Mouse (Mus musculus): ENCODE measurements around the gene Caln1. TPM values are rescaled to one million over a fixed set of nuclear protein-coding genes. Genes with fewer than 3 reads are reported as not detected.
A peak's percentile ranks its signal among the peaks of the same experiment; 100 is the strongest.

Gene Caln1
- polyA plus RNA-seq, 1 experiment from 2014 or later: 19.7 TPM

DNA sequence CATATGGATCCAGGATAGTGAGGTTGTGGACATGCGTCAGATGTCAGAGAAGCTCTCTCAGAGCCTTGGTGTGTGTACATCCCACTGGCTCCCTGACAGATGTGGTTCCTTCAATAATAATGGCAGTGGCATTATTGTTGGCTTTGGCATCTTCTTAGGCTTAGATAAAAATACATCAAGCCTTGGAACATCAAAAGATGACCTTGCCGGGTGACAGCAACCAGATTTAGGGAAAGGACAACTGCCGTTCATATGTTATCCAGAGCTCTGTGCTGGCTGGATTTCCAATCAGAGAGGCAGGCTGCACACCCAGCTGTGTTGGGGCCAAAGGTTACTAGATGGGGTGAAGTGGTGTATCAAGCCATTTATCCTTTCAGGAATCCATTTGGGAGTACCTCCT is 6.2 kb downstream of the Caln1 start:
- 91% methylated on average over 3 of the region's 3 CpGs for WGBS
- no peak overlapping the region for H3K4me2 ChIP-seq (replicated peaks)
- H3K27ac ChIP-seq: no peak overlapping the region
- ATAC-seq (ENCODE audit: low FRiP score) (no peak), DNase-seq (ENCODE audit: low spot score) (no peak)
- no peak overlapping the region for H3K4me3 ChIP-seq (replicated peaks; ENCODE audit: low read length)
- no peaks in the 10 kb centered on the region for H3K9me3 ChIP-seq (ENCODE audit: control insufficient read depth, low read length)
- no peaks in the 10 kb centered on the region for H3K36me3 ChIP-seq (replicated peaks; ENCODE audit: control insufficient read depth, insufficient read depth)
- no peak overlapping the region for H3K9ac ChIP-seq
- H3K27me3 ChIP-seq (ENCODE audit: control insufficient read depth, insufficient read depth, low read length): no peaks in the 10 kb centered on the region
- H3K4me1 ChIP-seq (replicated peaks; ENCODE audit: control insufficient read depth, insufficient read depth, low read length): no peaks in the 10 kb centered on the region

DNA sequence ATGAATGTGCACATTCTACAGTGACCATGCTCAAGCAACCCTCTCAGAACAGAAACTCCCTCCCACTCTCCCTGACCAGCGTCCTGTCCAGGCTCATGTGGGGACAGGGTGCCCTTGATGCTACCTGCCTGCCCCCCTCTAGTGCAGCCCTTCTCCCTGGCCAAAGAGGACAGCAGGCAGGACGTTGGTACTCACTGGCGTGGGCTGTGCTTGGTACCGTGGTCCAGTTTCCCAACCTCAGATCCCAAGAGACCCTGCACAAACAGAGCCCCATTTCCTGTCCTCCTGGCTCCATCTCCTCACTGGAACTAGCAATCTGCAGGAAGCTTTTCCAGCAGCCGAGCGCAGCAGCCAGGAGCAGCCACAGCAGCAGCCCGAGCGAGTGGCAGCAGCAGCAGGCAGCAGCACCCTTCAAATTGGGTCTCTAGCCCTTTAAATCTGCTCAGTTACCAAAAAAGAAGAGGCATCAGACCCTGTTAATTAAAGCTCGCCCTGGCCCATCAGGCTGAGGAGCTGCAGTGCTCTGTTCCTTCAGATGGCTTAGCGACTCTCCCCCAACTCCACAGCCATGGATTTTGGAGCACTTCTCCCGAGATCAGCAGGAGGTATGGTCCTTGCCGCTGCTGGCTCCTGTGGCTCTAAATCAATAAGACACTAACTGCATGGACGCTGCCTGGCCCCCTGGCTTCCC is 15.1 kb downstream of the Caln1 start, which contains the start of gene A330070K13Rik:
Gene A330070K13Rik, minus strand, starts transcription at position 410 of the 691 bp plus-strand sequence.
- H3K27ac ChIP-seq: no peak within 1 kb of the TSS
- H3K27me3 ChIP-seq (ENCODE audit: control insufficient read depth, insufficient read depth, low read length): no peaks in the 10 kb centered on the region
- 20% methylated on average over 13 of the region's 13 CpGs for WGBS
- H3K9ac ChIP-seq: peak within 1 kb of the TSS; percentile 40
- no peak for ATAC-seq (ENCODE audit: low FRiP score)
- peak within 1 kb of the TSS; percentile 7; the same call in 1 of the 2 replicates for H3K4me3 ChIP-seq (replicated peaks; ENCODE audit: low read length)
- H3K4me2 ChIP-seq (replicated peaks): peak within 1 kb of the TSS; percentile 48
- H3K4me1 ChIP-seq (replicated peaks; ENCODE audit: control insufficient read depth, insufficient read depth, low read length): no peaks in the 10 kb centered on the region; the same call in 1 of the 2 replicates
- DNase-seq (ENCODE audit: low spot score): peak; percentile 37
- H3K36me3 ChIP-seq (replicated peaks; ENCODE audit: control insufficient read depth, insufficient read depth): no peaks in the 10 kb centered on the region
- H3K9me3 ChIP-seq (ENCODE audit: control insufficient read depth, low read length): no peaks in the 10 kb centered on the region

DNA sequence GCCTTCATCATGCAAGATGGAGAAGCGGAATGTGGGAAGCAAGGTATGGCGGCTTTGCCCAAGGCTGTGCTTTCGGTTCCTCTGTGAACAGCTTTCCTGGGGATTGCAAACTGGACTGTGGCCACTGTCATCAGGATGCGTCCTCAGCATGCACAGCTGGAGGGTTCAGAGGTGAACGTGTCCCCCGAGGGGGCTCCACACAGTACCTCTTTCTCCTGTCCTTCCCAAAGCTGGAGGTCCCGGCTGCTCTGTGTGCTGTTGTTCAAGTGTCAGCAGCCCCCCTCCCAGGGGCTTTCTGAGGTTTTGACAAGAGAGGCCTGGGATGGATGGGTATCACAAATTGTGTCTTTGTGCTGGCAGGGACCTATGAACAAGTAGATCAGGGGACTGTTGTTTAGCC is 17.2 kb downstream of the Caln1 start:
- Histone ChIP-seq H3K27ac (no peak overlapping the region), H3K4me1 (replicated peaks; ENCODE audit: control insufficient read depth, insufficient read depth, low read length) (no peaks in the 10 kb centered on the region; the same call in 1 of the 2 replicates), H3K36me3 (replicated peaks; ENCODE audit: control insufficient read depth, insufficient read depth) (no peaks in the 10 kb centered on the region), H3K27me3 (ENCODE audit: control insufficient read depth, insufficient read depth, low read length) (no peaks in the 10 kb centered on the region), H3K4me2 (replicated peaks) (no peak overlapping the region), H3K9me3 (ENCODE audit: control insufficient read depth, low read length) (no peaks in the 10 kb centered on the region; the same call in 1 of the 2 replicates), H3K4me3 (replicated peaks; ENCODE audit: low read length) (no peak overlapping the region), H3K9ac (no peak overlapping the region)
- WGBS: 46% methylated on average over 7 of the region's 7 CpGs
- no peak for DNase-seq (ENCODE audit: low spot score)
- no peak for ATAC-seq (ENCODE audit: low FRiP score)

DNA sequence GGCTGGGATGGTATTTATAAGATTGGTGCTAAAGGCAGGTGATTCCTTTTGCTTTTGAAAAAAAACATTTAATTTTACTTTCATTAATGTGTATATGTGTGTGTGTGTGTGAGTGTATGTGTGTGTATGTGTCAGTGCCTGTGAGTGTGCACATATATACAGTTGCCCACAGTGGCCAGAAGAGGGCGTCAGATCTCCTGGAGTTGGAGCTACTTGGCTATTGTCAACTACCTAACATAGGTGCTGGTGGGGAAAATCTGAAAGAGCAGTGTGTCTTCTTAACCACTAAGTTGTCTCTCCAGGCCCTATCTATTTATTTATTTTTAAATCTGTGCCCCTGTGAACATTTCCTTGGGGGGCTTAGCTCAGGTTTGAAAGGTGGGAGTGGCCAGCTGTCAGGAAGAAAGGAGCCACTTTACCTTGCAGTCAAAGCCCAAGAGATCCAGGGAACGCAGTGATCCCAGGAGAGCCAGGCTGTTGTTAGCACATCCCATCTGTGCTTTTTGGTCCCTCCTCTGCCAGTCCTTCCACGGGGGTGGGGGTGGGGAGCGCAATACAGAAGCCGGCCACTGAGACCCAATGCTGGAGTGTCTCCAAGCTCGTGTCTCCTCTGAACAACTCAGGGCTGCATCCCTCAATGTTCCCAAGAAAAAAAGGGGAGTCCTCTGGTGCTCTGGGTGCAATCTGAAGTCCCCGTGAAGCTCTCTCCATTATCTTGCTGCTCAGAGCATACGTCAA is 24.5 kb downstream of the Caln1 start:
- Histone ChIP-seq H3K9me3 (ENCODE audit: control insufficient read depth, low read length) (no peaks in the 10 kb centered on the region; the same call in 1 of the 2 replicates), H3K36me3 (replicated peaks; ENCODE audit: control insufficient read depth, insufficient read depth) (no peaks in the 10 kb centered on the region), H3K9ac (no peak overlapping the region), H3K27ac (no peak overlapping the region), H3K4me1 (replicated peaks; ENCODE audit: control insufficient read depth, insufficient read depth, low read length) (peaks cover 13% of the 10 kb centered on the region), H3K4me3 (replicated peaks; ENCODE audit: low read length) (no peak overlapping the region), H3K27me3 (ENCODE audit: control insufficient read depth, insufficient read depth, low read length) (no peaks in the 10 kb centered on the region), H3K4me2 (replicated peaks) (no peak overlapping the region)
- 43% methylated on average over 8 of the region's 8 CpGs for WGBS
- ATAC-seq (ENCODE audit: low FRiP score) (no peak), DNase-seq (ENCODE audit: low spot score) (no peak)

DNA sequence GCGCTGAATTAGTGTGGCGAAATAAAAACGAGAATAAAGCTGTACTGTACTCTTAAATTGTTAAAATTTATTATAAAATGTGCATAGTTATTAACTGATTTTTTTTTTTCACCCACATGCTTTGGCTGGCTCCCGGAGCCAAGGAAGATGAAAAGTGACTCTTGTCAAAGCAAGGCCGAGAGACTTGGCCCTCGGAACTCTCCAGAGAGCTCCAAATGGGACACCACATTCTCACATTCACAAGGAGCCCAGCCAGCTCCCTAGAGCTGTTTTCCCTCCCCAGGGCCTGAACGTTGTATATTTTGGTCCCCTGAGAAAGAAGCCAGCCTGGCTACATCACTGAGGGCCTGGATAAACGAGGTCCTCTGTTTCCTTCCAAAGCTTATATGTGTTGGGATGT is 25.1 kb downstream of the Caln1 start:
- Histone ChIP-seq H3K27ac (no peak overlapping the region), H3K9ac (no peak overlapping the region), H3K4me3 (replicated peaks; ENCODE audit: low read length) (no peak overlapping the region), H3K4me2 (replicated peaks) (no peak overlapping the region), H3K36me3 (replicated peaks; ENCODE audit: control insufficient read depth, insufficient read depth) (no peaks in the 10 kb centered on the region), H3K9me3 (ENCODE audit: control insufficient read depth, low read length) (no peaks in the 10 kb centered on the region; the same call in 1 of the 2 replicates), H3K4me1 (replicated peaks; ENCODE audit: control insufficient read depth, insufficient read depth, low read length) (peaks cover 13% of the 10 kb centered on the region), H3K27me3 (ENCODE audit: control insufficient read depth, insufficient read depth, low read length) (no peaks in the 10 kb centered on the region)
- WGBS: 63% methylated on average over 8 of the region's 8 CpGs
- DNase-seq (ENCODE audit: low spot score): no peak
- ATAC-seq (ENCODE audit: low FRiP score): no peak

DNA sequence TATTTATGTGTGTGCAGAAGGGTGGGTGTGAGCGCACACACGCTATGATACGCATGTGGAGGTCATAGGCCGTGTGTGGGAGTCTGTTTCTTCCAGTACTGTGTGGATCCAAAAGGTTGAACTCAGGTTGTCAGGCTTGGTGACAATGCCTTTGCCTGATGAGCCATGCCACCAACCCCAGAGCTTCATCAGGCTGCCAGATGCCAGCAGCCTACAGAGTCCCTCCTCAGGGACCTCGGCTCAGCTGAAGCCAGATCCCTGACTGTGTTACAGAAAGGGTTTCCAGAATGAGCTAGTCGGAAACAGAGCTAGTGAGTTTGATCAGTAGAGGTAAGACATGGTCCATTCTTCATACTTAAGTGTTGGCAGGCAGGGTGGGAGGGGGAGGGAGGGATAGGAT is 25.9 kb downstream of the Caln1 start:
- Histone ChIP-seq H3K9me3 (ENCODE audit: control insufficient read depth, low read length) (no peaks in the 10 kb centered on the region; the same call in 1 of the 2 replicates), H3K4me3 (replicated peaks; ENCODE audit: low read length) (no peak overlapping the region), H3K4me2 (replicated peaks) (no peak overlapping the region), H3K9ac (no peak overlapping the region), H3K27ac (no peak overlapping the region), H3K27me3 (ENCODE audit: control insufficient read depth, insufficient read depth, low read length) (no peaks in the 10 kb centered on the region), H3K4me1 (replicated peaks; ENCODE audit: control insufficient read depth, insufficient read depth, low read length) (peaks cover 13% of the 10 kb centered on the region), H3K36me3 (replicated peaks; ENCODE audit: control insufficient read depth, insufficient read depth) (no peaks in the 10 kb centered on the region)
- ATAC-seq (ENCODE audit: low FRiP score) (no peak), DNase-seq (ENCODE audit: low spot score) (no peak)
- 66% methylated on average over 6 of the region's 6 CpGs for WGBS

DNA sequence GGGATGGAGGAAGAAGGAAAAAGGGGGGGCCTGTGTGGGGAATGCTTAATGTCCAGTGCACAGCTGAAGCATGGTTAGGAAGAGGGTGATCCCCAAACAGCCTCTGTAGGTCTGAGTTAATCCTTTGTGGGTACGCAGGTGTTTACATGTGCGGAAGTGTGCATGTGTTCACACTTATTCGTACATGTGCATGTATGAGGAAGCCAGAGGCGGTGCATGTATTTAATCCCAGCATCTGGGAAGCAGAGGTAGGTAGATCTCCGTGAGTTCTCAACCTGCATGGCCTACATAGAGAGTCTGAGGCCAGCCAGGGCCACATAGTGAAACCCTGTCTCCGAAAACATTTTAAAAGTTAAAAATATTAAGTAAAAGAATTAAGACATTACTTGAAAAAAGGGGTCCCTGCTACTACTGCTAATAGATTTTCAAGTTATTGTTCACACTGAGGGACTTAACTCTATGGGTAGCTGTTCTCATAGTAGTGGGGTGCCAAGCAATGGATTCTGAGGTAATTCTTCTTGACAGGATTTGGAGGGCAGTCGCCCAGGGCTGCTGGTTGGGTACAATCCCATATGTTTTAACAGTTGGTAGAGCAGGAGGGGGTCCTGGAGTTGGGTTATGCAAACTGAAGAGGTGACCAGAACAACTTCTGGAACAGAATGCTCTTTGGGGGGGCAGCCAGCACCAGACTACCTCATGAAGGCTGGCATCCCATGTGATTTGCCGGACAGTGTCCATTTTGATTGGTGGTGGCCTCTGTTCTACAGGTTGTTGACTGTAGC is 31.1 kb downstream of the Caln1 start:
- no peak overlapping the region for H3K9ac ChIP-seq
- no peaks in the 10 kb centered on the region for H3K27me3 ChIP-seq (ENCODE audit: control insufficient read depth, insufficient read depth, low read length)
- H3K36me3 ChIP-seq (replicated peaks; ENCODE audit: control insufficient read depth, insufficient read depth): no peaks in the 10 kb centered on the region
- no peak overlapping the region for H3K4me2 ChIP-seq (replicated peaks)
- H3K27ac ChIP-seq: no peak overlapping the region
- H3K9me3 ChIP-seq (ENCODE audit: control insufficient read depth, low read length): no peaks in the 10 kb centered on the region
- ATAC-seq (ENCODE audit: low FRiP score): no peak
- no peak overlapping the region for H3K4me3 ChIP-seq (replicated peaks; ENCODE audit: low read length)
- no peaks in the 10 kb centered on the region for H3K4me1 ChIP-seq (replicated peaks; ENCODE audit: control insufficient read depth, insufficient read depth, low read length)
- DNase-seq (ENCODE audit: low spot score): no peak
- 94% methylated on average over 8 of the region's 8 CpGs for WGBS

DNA sequence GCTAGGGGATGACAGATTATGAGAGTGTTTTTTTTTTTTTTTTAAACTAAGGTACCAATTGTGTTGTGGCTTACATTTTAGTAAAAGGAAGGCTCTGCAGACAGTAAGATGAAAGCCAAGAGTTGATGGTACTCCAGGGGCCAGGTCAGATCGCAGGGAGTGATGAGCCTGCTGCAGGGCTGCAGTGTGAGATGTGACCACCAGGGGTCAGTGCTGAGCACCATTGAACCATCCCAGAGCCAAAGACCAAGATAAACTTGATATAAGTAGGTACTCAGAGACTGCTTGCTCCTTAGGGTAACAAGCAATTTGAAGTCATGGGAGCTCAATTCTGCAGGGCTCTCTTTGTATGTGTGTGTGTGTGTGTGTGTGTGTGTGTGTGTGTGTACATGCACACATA is 35.9 kb downstream of the Caln1 start:
- Histone ChIP-seq H3K4me3 (replicated peaks; ENCODE audit: low read length) (no peak overlapping the region), H3K9ac (no peak overlapping the region), H3K9me3 (ENCODE audit: control insufficient read depth, low read length) (no peaks in the 10 kb centered on the region), H3K36me3 (replicated peaks; ENCODE audit: control insufficient read depth, insufficient read depth) (no peaks in the 10 kb centered on the region), H3K4me2 (replicated peaks) (no peak overlapping the region), H3K4me1 (replicated peaks; ENCODE audit: control insufficient read depth, insufficient read depth, low read length) (no peaks in the 10 kb centered on the region), H3K27me3 (ENCODE audit: control insufficient read depth, insufficient read depth, low read length) (no peaks in the 10 kb centered on the region), H3K27ac (no peak overlapping the region)
- peak; percentile 68 for DNase-seq (ENCODE audit: low spot score)
- 32% methylated on average over 1 of the region's 1 CpGs for WGBS
- no peak for ATAC-seq (ENCODE audit: low FRiP score)

DNA sequence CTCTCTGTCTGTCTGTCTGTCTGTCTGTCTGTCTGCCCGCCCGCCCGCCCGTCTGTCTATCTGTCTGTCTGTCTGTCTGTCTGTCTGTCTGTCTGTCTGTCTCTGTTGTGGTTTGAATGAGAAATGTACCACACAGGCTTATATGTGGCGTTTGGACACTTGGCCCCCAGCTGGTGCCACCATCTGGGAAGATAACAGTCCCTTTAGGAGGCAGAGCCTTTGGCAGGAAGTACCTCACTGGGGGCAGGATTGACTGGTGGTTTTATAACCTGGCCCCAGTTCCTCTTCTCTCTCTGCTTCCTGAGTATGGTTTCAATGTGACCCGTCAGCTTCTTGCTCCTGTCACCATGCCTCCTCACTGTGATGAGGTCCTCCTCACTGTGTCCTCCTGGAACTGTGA is 40.5 kb downstream of the Caln1 start:
- Histone ChIP-seq H3K4me1 (replicated peaks; ENCODE audit: control insufficient read depth, insufficient read depth, low read length) (no peaks in the 10 kb centered on the region), H3K27ac (no peak overlapping the region), H3K36me3 (replicated peaks; ENCODE audit: control insufficient read depth, insufficient read depth) (no peaks in the 10 kb centered on the region), H3K9ac (no peak overlapping the region), H3K4me3 (replicated peaks; ENCODE audit: low read length) (no peak overlapping the region), H3K4me2 (replicated peaks) (no peak overlapping the region), H3K27me3 (ENCODE audit: control insufficient read depth, insufficient read depth, low read length) (no peaks in the 10 kb centered on the region), H3K9me3 (ENCODE audit: control insufficient read depth, low read length) (0 out of 2 replicates have a peak, but pooled peaks cover 5% of the 10 kb centered on the region)
- 84% methylated on average over 6 of the region's 6 CpGs for WGBS
- DNase-seq (ENCODE audit: low spot score) (no peak), ATAC-seq (ENCODE audit: low FRiP score) (no peak)
